Mouse (Mus musculus) liver, postnatal 0 days (tissue): ENCODE results near the gene Arhgef12. TPM values are rescaled to one million over a fixed set of nuclear protein-coding genes. Genes with fewer than 3 reads are reported as not detected.
A peak's percentile ranks its signal among the peaks of the same experiment; 100 is the strongest.

Experiments used
- ATAC-seq: fragments of 200-750 bp; cut with Nextera tagmentation; 2 replicates; pipeline ENCODE4 v1.8.0; 2017; ENCODE audit warnings: mild to moderate bottlenecking, moderate library complexity
- DNase-seq: peaks from one replicate; pipeline ENCODE4 v3.0.0-alpha.2; 2016
- H3K27ac ChIP-seq: fragments of 300-500 bp; sonication (generic); 2 replicates; pipeline ENCODE4 v1.5.1; 2014; ENCODE audit warnings: antibody characterized with exemption, moderate library complexity, mild to moderate bottlenecking, low read depth
- H3K27me3 ChIP-seq: fragments of 300-500 bp; sonication (generic); 2 replicates; pipeline ENCODE4 v1.6.1; 2014; ENCODE audit warnings: low read length, control low read depth, mixed read lengths; ENCODE audit not compliant: insufficient read depth
- H3K36me3 ChIP-seq: fragments of 300-500 bp; sonication (generic); replicated peaks from 2 replicates; pipeline ENCODE4 v1.6.1; 2014; ENCODE audit warnings: mild to moderate bottlenecking, control low read depth, low read length, moderate library complexity, mixed read lengths; ENCODE audit not compliant: insufficient read depth
- H3K4me1 ChIP-seq: fragments of 300-500 bp; sonication (generic); 2 replicates; pipeline ENCODE4 v1.6.1; 2014; ENCODE audit warnings: antibody characterized with exemption, mild to moderate bottlenecking, control low read depth; ENCODE audit not compliant: insufficient read depth
- H3K4me2 ChIP-seq: fragments of 300-500 bp; sonication (generic); 2 replicates; pipeline ENCODE4 v1.6.1; 2014; ENCODE audit warnings: low read depth, mild to moderate bottlenecking, low read length, moderate library complexity, mixed read lengths
- H3K4me3 ChIP-seq: fragments of 300-500 bp; sonication (generic); 2 replicates; pipeline ENCODE4 v1.5.1; 2014; ENCODE audit warnings: low read depth, low read length
- H3K9ac ChIP-seq: fragments of 300-500 bp; sonication (generic); replicated peaks from 2 replicates; pipeline ENCODE4 v1.6.1; 2014; ENCODE audit warnings: mild to moderate bottlenecking, moderate library complexity
- H3K9me3 ChIP-seq: fragments of 300-500 bp; sonication (generic); 2 replicates; pipeline ENCODE4 v1.6.1; 2016; ENCODE audit warnings: mild to moderate bottlenecking, control low read depth, low read length, mixed read lengths
- CTCF ChIP-seq: sonication (generic); IDR thresholded peaks from 2 replicates; pipeline ENCODE4 v1.5.1; 2016; ENCODE audit warnings: antibody characterized with exemption, low read depth
- EP300 ChIP-seq: IDR thresholded peaks from 2 replicates; pipeline ENCODE4 v1.6.1; 2016; ENCODE audit warnings: antibody characterized with exemption, low read depth, mild to moderate bottlenecking
- WGBS: fragments of 180-500 bp; shearing (Covaris S2); extraction: QIAGEN DNeasy Blood & Tissue Kit; methylation state at CpG from one replicate; pipeline ENCODE4 v1.1.7; 2014; ENCODE audit not compliant: insufficient replicate concordance; 5-methylcytosine and 5-hydroxymethylcytosine counted together
- polyA plus RNA-seq: library from polyadenylated mRNA; unstranded; fragments of >200 nt; fragmentation: Nextera tagmentation; extraction: Ambion mirVana; gene quantifications from 2 replicates; pipeline ENCODE4 v1.2.1, GENCODE M21; 2015

The Arhgef12 gene
- polyA plus RNA-seq, 1 experiment from 2014 or later, result 4.8 TPM

DNA sequence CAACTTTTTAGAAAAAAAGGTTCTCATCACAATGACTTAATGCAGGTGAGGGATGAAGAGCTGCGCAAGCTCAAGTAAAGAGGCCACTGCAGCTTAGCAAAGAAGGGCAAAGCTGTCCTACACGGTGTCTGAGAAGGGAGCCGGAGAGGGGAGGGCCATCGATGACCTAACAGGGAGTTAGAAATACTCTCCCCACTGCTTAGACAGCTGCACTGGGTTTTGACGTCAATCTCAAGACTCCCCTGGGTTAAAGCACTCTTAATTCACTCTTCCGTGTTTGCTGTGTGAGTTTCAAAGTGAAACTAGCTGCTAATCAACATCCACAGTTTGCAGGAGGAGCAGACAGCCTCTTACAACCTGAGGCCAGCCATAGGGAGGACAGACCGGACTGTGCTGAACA, 30.9 kb downstream of the Arhgef12 start:
- TF ChIP-seq EP300, result no peak
- no peak for TF ChIP-seq CTCF

GRCm38 (mm10) chr9:43074611-43075010, 32.4 kb downstream of the Arhgef12 start:
- TF ChIP-seq EP300, result no peak
- TF ChIP-seq CTCF, result no peak
- WGBS, result 92% methylated on average over 1 of the region's 1 CpGs
- no peaks in the 10 kb centered on the region for H3K27me3 ChIP-seq
- H3K9me3 ChIP-seq, result no peaks in the 10 kb centered on the region
- ATAC-seq (no peak), DNase-seq (no peak)
- no peak overlapping the region for H3K4me3 ChIP-seq
- no peaks in the 10 kb centered on the region for H3K36me3 ChIP-seq
- no peaks in the 10 kb centered on the region for H3K4me1 ChIP-seq
- H3K4me2 ChIP-seq, result no peak overlapping the region
- no peak overlapping the region for H3K27ac ChIP-seq
- H3K9ac ChIP-seq, result no peak overlapping the region

More for the DNA sequence above, 30.9 kb downstream of the Arhgef12 start:
- Histone ChIP-seq H3K27ac (no peak overlapping the region), H3K4me2 (no peak overlapping the region), H3K36me3 (no peaks in the 10 kb centered on the region), H3K9me3 (no peaks in the 10 kb centered on the region), H3K9ac (no peak overlapping the region), H3K4me3 (no peak overlapping the region), H3K4me1 (peaks cover under 1% of the 10 kb centered on the region; the same call in 1 of the 2 replicates), H3K27me3 (no peaks in the 10 kb centered on the region)
- 72% methylated on average over 7 of the region's 7 CpGs for WGBS
- DNase-seq (no peak), ATAC-seq (no peak)

- DNase-seq, result no peak
- Histone ChIP-seq H3K4me3 (no peak overlapping the region), H3K27ac (no peak overlapping the region), H3K9me3 (no peaks in the 10 kb centered on the region), H3K4me2 (no peak overlapping the region), H3K4me1 (no peaks in the 10 kb centered on the region), H3K9ac (no peak overlapping the region), H3K27me3 (no peaks in the 10 kb centered on the region), H3K36me3 (no peaks in the 10 kb centered on the region)
- WGBS, result 83% methylated on average over 2 of the region's 2 CpGs
- no peak for TF ChIP-seq EP300
- no peak for TF ChIP-seq CTCF
- no peak for ATAC-seq
Observed at GRCm38 (mm10) chr9:43071741-43072140, 35.3 kb downstream of the Arhgef12 start.

DNA sequence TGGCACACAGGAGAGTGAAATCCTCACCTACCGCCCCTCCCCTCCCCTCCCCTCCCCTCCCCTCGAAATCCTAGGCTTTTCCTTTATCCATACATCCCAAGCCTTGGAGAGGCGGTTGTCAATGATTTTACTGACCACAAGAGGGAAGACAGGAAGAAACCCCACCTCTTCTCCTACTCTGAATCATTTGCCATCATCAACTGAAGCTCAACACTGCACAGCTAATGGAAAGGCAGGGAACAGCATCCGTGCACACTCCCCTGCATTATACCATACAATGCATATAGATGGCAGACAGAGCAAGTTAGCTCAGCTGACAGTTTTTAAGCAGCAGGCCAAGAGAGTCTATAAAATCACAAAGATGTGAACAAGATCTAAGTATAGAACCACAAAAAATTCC, 35.9 kb downstream of the Arhgef12 start:
- 51% methylated on average over 4 of the region's 4 CpGs for WGBS
- Histone ChIP-seq H3K9ac (no peak overlapping the region), H3K4me3 (no peak overlapping the region), H3K4me1 (no peaks in the 10 kb centered on the region), H3K27me3 (no peaks in the 10 kb centered on the region), H3K9me3 (no peaks in the 10 kb centered on the region), H3K36me3 (no peaks in the 10 kb centered on the region), H3K27ac (no peak overlapping the region), H3K4me2 (no peak overlapping the region)
- DNase-seq (no peak), ATAC-seq (no peak)
- TF ChIP-seq CTCF (0 out of 2 replicates have a peak, but pooled peaks have one; percentile 6), EP300 (no peak)

DNA sequence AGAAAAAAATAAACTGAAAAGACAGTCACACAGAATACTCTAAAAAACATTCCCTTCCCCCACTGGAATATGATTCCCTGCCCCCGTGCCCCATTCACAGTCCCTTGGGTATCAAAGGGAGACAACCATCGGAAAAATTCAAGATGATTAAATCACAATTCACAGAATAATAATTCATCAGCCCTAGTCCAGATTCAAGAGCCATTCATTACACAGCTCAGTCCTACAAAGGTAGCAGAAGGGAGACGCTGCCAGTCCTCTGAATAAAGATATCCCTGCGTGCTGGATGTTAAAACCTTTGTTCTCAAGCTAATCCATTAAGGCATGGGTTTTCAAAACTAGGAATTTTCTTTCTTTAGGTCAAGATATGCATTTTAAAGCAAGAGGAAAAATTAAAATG, 36.5 kb downstream of the Arhgef12 start:
- no peaks in the 10 kb centered on the region for H3K36me3 ChIP-seq
- no peak overlapping the region for H3K4me2 ChIP-seq
- no peak overlapping the region for H3K27ac ChIP-seq
- no peaks in the 10 kb centered on the region for H3K4me1 ChIP-seq
- no peaks in the 10 kb centered on the region for H3K9me3 ChIP-seq
- no peak overlapping the region for H3K9ac ChIP-seq
- ATAC-seq (no peak), DNase-seq (no peak)
- no peak for TF ChIP-seq EP300
- no peak for TF ChIP-seq CTCF
- H3K4me3 ChIP-seq, result no peak overlapping the region
- WGBS, result 88% methylated on average over 4 of the region's 4 CpGs
- no peaks in the 10 kb centered on the region for H3K27me3 ChIP-seq

- WGBS, result 91% methylated on average over 2 of the region's 2 CpGs
- no peak for ATAC-seq
- TF ChIP-seq CTCF, result no peak
- no peak for TF ChIP-seq EP300
- Histone ChIP-seq H3K27me3 (no peaks in the 10 kb centered on the region), H3K4me3 (no peak overlapping the region), H3K4me2 (no peak overlapping the region), H3K36me3 (no peaks in the 10 kb centered on the region), H3K27ac (no peak overlapping the region), H3K4me1 (no peaks in the 10 kb centered on the region), H3K9ac (no peak overlapping the region), H3K9me3 (no peaks in the 10 kb centered on the region)
- no peak for DNase-seq
Observed at GRCm38 (mm10) chr9:43070153-43070552, 36.9 kb downstream of the Arhgef12 start.

DNA sequence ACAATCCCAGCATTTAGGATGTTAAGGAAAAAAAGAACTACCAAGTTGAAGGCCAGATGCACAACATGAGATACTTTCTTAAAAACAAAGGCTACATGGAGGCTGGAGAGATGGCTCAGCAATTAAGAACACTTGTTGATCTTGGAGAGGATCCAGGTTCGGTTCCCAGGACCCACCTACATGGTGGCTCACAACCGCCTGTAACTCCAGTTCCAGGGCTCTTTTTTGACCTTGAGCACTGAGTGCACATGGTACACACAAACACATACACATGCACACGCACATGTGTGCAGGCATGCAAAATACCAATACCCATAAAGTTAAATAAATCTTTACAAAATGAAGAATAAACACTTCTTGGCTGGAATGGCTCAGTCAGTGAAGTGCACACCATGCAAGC, 39.1 kb downstream of the Arhgef12 start:
- 70% methylated on average over 3 of the region's 3 CpGs for WGBS
- H3K27ac ChIP-seq, result no peak overlapping the region
- no peaks in the 10 kb centered on the region for H3K9me3 ChIP-seq
- DNase-seq (no peak), ATAC-seq (no peak)
- H3K4me2 ChIP-seq, result no peak overlapping the region
- no peaks in the 10 kb centered on the region for H3K36me3 ChIP-seq
- no peak overlapping the region for H3K4me3 ChIP-seq
- H3K4me1 ChIP-seq, result no peaks in the 10 kb centered on the region
- no peak overlapping the region for H3K9ac ChIP-seq
- TF ChIP-seq EP300, result no peak
- no peak for TF ChIP-seq CTCF
- no peaks in the 10 kb centered on the region for H3K27me3 ChIP-seq
